In the genomic region with DNA sequence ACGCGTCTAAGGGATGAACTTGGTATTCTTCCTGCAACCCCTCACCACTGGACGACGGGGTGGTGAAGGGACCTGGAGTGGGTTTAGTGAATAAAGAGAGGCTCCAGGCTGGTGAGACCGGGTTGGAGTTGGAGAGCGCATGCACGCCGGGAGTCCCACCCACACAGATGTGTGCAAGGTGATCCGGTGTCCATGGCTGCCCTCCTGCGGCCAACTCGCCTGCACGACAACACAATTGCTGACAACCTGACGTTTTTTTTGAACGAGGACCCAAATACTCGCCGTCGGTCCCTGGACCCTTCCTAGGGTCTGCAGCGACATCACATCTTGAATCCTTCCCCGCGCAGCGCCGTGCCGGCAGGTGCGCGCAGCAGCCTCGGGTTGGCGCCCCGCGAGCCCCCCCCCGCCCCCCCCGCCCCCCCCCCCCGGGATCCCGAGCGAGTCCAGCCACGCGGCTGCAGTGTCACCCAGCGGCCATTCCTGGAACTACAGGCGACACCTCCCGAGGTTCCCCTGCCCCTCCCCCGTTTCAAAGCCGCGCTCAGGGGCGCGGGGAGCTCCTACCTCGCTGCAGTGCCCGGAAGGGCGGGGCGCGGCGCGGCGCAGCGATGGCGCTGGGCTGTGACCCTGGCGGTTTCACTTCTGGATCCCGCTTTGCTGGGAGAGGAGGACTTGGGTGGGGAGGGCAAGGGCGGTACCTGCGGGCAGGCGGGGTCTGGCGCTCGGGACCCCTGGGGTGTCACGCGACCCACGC, we compare ENCODE assay signal across 8 mouse cellular contexts. TPM values are rescaled to one million over a fixed set of nuclear protein-coding genes. Genes with fewer than 3 reads are reported as not detected.
A peak's percentile ranks its signal among the peaks of the same experiment; 100 is the strongest.
DNase-seq lines count a peak whose midpoint lies in the region; ATAC-seq lines count a peak whose summit lies in the region.

No protein-coding gene starts in this region.

- DNase-seq in WW6 (ENCODE audit: low read depth, low spot score) = peak; percentile 89
- peak; percentile 89 for DNase-seq in cerebellum, postnatal 36 days
- peak; percentile 89 for DNase-seq in gastrocnemius, postnatal 10 days
- peak; percentile 97 for DNase-seq in induced T-regulatory cell, adult 2 months (ENCODE audit: low read depth)
- DNase-seq in left cerebral cortex, postnatal 10 days (ENCODE audit: extremely low spot score in 1 of 2, low spot score in 2 of 2) = peak; percentile 60 to 90
- DNase-seq in right cerebral cortex, postnatal 10 days (ENCODE audit: low spot score in 2 of 2) = peak; percentile 85 to 90
- peak; percentile 94 for DNase-seq in urinary bladder, postnatal 14 days (ENCODE audit: low spot score)

- peak; percentile 93 for ATAC-seq in megakaryocyte progenitor cell, adult 5-6 weeks (replicated peaks; ENCODE audit: poor library complexity)

- intact Hi-C loops in left cerebral cortex, postnatal 10 days (cut with DNase I) = loop anchor here (5.0 to 10.0 kb wide), 2 partner anchors 115 to 193 kb away; no protein-coding TSS in a partner anchor

RNA-seq across cellular contexts. Expression of a gene that starts 11.3 kb away (rescaled TPM):
- under 1 TPM; 0.09 to 0.18 TPM for total RNA-seq in gastrocnemius, postnatal 10 days (2021)
- total RNA-seq in left cerebral cortex, postnatal 10 days (2021) = 1 to 10 TPM; 2.1 to 2.6 TPM
- total RNA-seq in megakaryocyte progenitor cell, adult 5-6 weeks (2015) = not detected in 2 replicates
- not detected in 2 replicates for total RNA-seq in megakaryocyte progenitor cell, adult 5-6 weeks (2017)

RNA-seq across cellular contexts. Expression of a gene that starts 18.8 kb away (rescaled TPM):
- 10 to 100 TPM; 28.0 to 31.6 TPM for total RNA-seq in gastrocnemius, postnatal 10 days (2021)
- 100 to 1,000 TPM; 104 to 117 TPM for total RNA-seq in left cerebral cortex, postnatal 10 days (2021)
- total RNA-seq in megakaryocyte progenitor cell, adult 5-6 weeks (2015) = 42.0 and 43.2 TPM in 2 replicates
- total RNA-seq in megakaryocyte progenitor cell, adult 5-6 weeks (2017) = 24.8 and 31.5 TPM in 2 replicates

RNA-seq across cellular contexts. Expression of a gene that starts 45.3 kb away (rescaled TPM):
- 1 to 10 TPM; 7.2 to 8.7 TPM for total RNA-seq in gastrocnemius, postnatal 10 days (2021)
- 1 to 10 TPM; 2.4 TPM for total RNA-seq in left cerebral cortex, postnatal 10 days (2021)
- total RNA-seq in megakaryocyte progenitor cell, adult 5-6 weeks (2015) = not detected in 2 replicates
- not detected in 2 replicates for total RNA-seq in megakaryocyte progenitor cell, adult 5-6 weeks (2017)

RNA-seq across cellular contexts. Expression of a gene that starts 57.3 kb away (rescaled TPM):
- total RNA-seq in gastrocnemius, postnatal 10 days (2021) = 1 to 10 TPM; 3.2 to 3.5 TPM
- total RNA-seq in left cerebral cortex, postnatal 10 days (2021) = 10 to 100 TPM in 1 of 2 experiments, 1 to 10 TPM in 1; 8.6 to 10.1 TPM
- total RNA-seq in megakaryocyte progenitor cell, adult 5-6 weeks (2015) = 3.2 and 3.5 TPM in 2 replicates
- 1.2 and 2.3 TPM in 2 replicates for total RNA-seq in megakaryocyte progenitor cell, adult 5-6 weeks (2017)

Comparison
In these comparisons a context has a peak if more than half of its experiments do, and no peak if none do; other contexts are left out.
1. Peak in every context shown above with its lines: DNase-seq and ATAC-seq.